Mouse (Mus musculus) stomach, postnatal 0 days (tissue): Measurements from ENCODE around the gene Smu1. TPM values are rescaled to one million over a fixed set of nuclear protein-coding genes. Genes with fewer than 3 reads are reported as not detected.

Source experiments
- ATAC-seq: fragments of 200-750 bp; cut with Nextera tagmentation; 2 replicates; pipeline ENCODE4 v1.8.0; 2017; ENCODE audit not compliant: low FRiP score, low TSS enrichment
- DNase-seq: peaks from one replicate; pipeline ENCODE4 v3.0.0-alpha.2; 2016; ENCODE audit warnings: low spot score
- H3K27ac ChIP-seq: fragments of 300-500 bp; sonication (generic); replicated peaks from 2 replicates; pipeline ENCODE4 v1.5.1; 2014; ENCODE audit warnings: mild to moderate bottlenecking, control low read depth
- H3K27me3 ChIP-seq: fragments of 300-500 bp; sonication (generic); 2 replicates; pipeline ENCODE4 v1.6.1; 2014; ENCODE audit warnings: low read length; ENCODE audit not compliant: control insufficient read depth, insufficient read depth
- H3K36me3 ChIP-seq: fragments of 300-500 bp; sonication (generic); 2 replicates; pipeline ENCODE4 v1.6.1; 2014; ENCODE audit warnings: low read length, mixed read lengths; ENCODE audit not compliant: control insufficient read depth, insufficient read depth
- H3K4me1 ChIP-seq: fragments of 300-500 bp; sonication (generic); replicated peaks from 2 replicates; pipeline ENCODE4 v1.6.1; 2014; ENCODE audit warnings: antibody characterized with exemption; ENCODE audit not compliant: control insufficient read depth, insufficient read depth
- H3K4me2 ChIP-seq: fragments of 300-500 bp; sonication (generic); replicated peaks from 2 replicates; pipeline ENCODE4 v1.6.1; 2014; ENCODE audit warnings: low read depth, mild to moderate bottlenecking, control low read depth, moderate library complexity
- H3K4me3 ChIP-seq: fragments of 300-500 bp; sonication (generic); 2 replicates; pipeline ENCODE4 v1.5.1; 2014; ENCODE audit warnings: low read depth, low read length, control low read depth
- H3K9ac ChIP-seq: fragments of 300-500 bp; sonication (generic); 2 replicates; pipeline ENCODE4 v1.6.1; 2014; ENCODE audit warnings: mild to moderate bottlenecking, low read length, control low read depth, mixed read lengths
- H3K9me3 ChIP-seq: fragments of 300-500 bp; sonication (generic); 2 replicates; pipeline ENCODE4 v1.6.1; 2016; ENCODE audit warnings: low read length; ENCODE audit not compliant: control insufficient read depth
- CTCF ChIP-seq: IDR thresholded peaks from 2 replicates; pipeline ENCODE4 v1.5.1; 2016; ENCODE audit warnings: antibody characterized with exemption, low read depth, mild to moderate bottlenecking, moderate library complexity
- EP300 ChIP-seq: optimal IDR thresholded peaks from 2 replicates; pipeline ENCODE3; 2016; ENCODE audit warnings: antibody characterized with exemption
- WGBS: fragments of 180-500 bp; shearing (Covaris S2); extraction: QIAGEN DNeasy Blood & Tissue Kit; methylation state at CpG from one replicate; pipeline ENCODE4 v1.1.7; 2014; 5-methylcytosine and 5-hydroxymethylcytosine counted together
- polyA plus RNA-seq: library from polyadenylated mRNA; unstranded; fragments of >200 nt; fragmentation: Nextera tagmentation; extraction: Ambion mirVana; gene quantifications from 2 replicates; pipeline ENCODE4 v1.2.1, GENCODE M21; 2015

Smu1 gene
- polyA plus RNA-seq, 1 experiment from 2014 or later, result 79.9 TPM

DNA sequence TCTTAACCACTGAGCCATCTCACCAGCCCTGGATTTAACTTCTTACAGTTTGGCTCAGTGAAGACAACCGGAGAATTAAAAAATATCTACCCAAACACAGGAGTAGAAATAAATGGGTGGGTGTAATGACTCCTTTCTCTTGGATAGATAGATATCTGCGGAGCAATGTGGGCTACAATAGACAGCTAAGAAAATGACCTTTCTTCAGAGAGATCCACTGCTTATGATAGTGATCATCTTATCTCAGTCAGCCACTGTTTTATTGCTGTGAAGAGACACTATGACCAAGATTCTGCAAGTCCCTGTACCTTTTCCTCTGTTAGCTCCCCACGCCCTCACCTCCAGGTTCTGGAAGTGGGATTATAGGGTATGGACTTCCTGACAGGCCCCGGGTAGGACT is 25.3 kb upstream of the Smu1 start:
- no peak for DNase-seq
- no peak for ATAC-seq
- WGBS, result 90% methylated on average over 4 of the region's 4 CpGs
- Histone ChIP-seq H3K4me3 (no peak overlapping the region), H3K4me2 (no peak overlapping the region), H3K36me3 (no peaks in the 10 kb centered on the region), H3K27ac (no peak overlapping the region), H3K4me1 (no peaks in the 10 kb centered on the region), H3K27me3 (no peaks in the 10 kb centered on the region), H3K9ac (no peak overlapping the region), H3K9me3 (no peaks in the 10 kb centered on the region)
- no peak for TF ChIP-seq EP300
- no peak for TF ChIP-seq CTCF

DNA sequence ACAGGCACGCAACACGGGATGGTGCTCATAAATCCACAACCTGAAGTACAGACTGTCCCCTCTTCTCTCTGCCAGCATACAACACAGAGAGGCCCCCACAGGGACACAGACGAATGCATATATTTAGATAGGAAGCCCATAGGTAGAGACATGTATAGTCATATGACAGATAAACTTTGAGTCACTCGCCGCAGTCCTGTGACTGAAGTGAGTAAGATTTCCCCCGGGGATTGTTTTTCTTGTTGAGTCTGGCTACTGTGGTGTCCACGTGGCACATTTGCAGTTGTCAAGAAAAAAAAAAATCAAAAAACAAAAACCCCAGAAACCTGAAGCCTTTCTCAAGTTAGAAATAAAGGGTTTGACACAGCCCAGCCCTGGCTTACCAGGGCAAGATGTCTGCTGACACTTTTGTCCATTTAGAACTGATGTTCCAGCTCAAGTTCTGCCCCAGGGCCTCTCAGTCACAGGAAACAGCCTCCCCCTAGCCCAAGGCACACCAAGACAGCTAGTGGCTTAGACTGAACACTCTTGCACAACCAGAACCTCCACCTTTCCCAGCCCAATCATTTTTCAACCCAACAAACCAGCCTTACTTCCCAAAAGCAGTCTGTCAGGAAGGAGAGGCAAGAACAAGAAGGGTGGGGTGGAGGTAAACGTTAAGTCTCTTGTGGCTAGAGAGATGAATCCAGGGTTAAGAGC is 24.2 kb upstream of the Smu1 start:
- DNase-seq, result no peak
- Histone ChIP-seq H3K4me3 (no peak overlapping the region), H3K27ac (peak overlapping the region; percentile 45; the same call in 1 of the 2 replicates), H3K9me3 (no peaks in the 10 kb centered on the region), H3K4me2 (no peak overlapping the region), H3K36me3 (no peaks in the 10 kb centered on the region), H3K9ac (no peak overlapping the region), H3K4me1 (no peaks in the 10 kb centered on the region), H3K27me3 (no peaks in the 10 kb centered on the region)
- no peak for TF ChIP-seq EP300
- no peak for TF ChIP-seq CTCF
- WGBS, result 28% methylated on average over 8 of the region's 8 CpGs
- ATAC-seq, result no peak

DNA sequence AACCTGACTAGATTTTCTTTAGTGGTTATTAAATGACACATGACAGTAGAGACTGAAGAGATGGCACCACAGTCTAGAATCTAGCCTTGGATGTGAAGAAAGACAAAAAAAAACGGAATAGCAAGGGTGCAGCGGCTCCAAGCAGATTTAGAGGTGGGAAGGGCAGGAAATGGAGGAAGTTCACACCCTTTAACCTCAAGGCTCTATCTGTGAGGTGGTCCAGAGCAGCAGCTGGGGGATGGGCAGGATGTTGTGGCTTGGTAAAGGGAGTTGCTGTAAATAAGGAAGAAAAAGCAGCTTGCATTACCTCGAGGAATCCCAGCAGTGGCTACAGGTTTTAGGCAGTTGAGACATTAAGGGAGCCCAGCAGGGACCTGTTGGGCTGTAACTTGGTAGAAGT is 23.4 kb upstream of the Smu1 start:
- ATAC-seq (no peak), DNase-seq (no peak)
- Histone ChIP-seq H3K36me3 (no peaks in the 10 kb centered on the region), H3K9ac (no peak overlapping the region), H3K27me3 (no peaks in the 10 kb centered on the region), H3K4me1 (no peaks in the 10 kb centered on the region), H3K4me3 (no peak overlapping the region), H3K4me2 (no peak overlapping the region), H3K9me3 (no peaks in the 10 kb centered on the region), H3K27ac (no peak overlapping the region)
- TF ChIP-seq EP300, result no peak
- no peak for TF ChIP-seq CTCF
- WGBS, result 27% methylated on average over 3 of the region's 3 CpGs

DNA sequence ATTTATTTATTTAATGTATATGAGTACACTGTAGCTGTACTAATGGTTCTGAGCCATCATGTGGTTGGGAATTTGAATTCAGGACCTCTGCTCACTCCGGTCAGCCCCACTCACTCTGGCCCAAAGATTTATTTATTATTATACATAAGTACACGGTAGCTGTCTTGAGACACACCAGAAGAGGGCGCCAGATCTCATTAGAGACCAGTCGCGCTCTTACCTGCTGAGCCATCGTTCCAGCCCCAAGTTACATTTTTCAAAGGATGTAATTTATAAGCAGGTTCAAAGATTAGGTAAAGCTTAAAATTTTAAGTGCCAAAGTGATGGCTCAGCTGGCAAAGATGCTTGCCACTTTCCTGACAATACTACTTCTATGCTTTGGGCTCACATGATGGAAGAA is 20.9 kb upstream of the Smu1 start:
- no peak overlapping the region for H3K27ac ChIP-seq
- H3K4me2 ChIP-seq, result no peak overlapping the region
- DNase-seq, result no peak
- 78% methylated on average over 6 of the region's 6 CpGs for WGBS
- no peak overlapping the region for H3K9ac ChIP-seq
- H3K27me3 ChIP-seq, result no peaks in the 10 kb centered on the region
- H3K4me1 ChIP-seq, result peaks cover 6% of the 10 kb centered on the region; the same call in 1 of the 2 replicates
- H3K36me3 ChIP-seq, result no peaks in the 10 kb centered on the region
- H3K9me3 ChIP-seq, result no peaks in the 10 kb centered on the region
- no peak overlapping the region for H3K4me3 ChIP-seq
- no peak for ATAC-seq
- peak; percentile 48 for TF ChIP-seq CTCF
- TF ChIP-seq EP300, result no peak

DNA sequence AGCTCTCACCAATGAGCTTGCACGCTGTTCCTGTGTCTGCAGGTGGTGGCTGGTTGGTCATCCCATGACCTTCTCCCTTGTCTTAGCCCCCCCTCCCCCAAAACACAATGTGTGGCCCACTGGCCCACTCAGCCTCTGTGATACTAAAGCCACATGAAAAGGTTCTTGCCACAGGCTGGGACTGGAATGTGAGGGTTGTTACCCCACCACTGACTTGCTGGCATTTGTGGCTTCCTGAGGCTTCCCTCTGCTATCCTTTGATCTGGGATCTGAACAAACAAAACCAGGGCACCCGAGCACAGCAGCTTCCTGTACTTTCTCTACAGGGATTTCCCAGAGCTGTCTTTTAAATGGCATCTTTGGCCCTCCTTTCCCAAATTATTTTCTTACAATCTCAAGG is 19.4 kb upstream of the Smu1 start:
- no peaks in the 10 kb centered on the region for H3K27me3 ChIP-seq
- H3K36me3 ChIP-seq, result no peaks in the 10 kb centered on the region
- H3K4me2 ChIP-seq, result no peak overlapping the region
- no peak overlapping the region for H3K27ac ChIP-seq
- no peak overlapping the region for H3K9ac ChIP-seq
- H3K4me1 ChIP-seq, result peaks cover 6% of the 10 kb centered on the region; the same call in 1 of the 2 replicates
- DNase-seq (no peak), ATAC-seq (no peak)
- no peak overlapping the region for H3K4me3 ChIP-seq
- H3K9me3 ChIP-seq, result no peaks in the 10 kb centered on the region
- WGBS, result 46% methylated on average over 2 of the region's 2 CpGs
- no peak for TF ChIP-seq CTCF
- no peak for TF ChIP-seq EP300

DNA sequence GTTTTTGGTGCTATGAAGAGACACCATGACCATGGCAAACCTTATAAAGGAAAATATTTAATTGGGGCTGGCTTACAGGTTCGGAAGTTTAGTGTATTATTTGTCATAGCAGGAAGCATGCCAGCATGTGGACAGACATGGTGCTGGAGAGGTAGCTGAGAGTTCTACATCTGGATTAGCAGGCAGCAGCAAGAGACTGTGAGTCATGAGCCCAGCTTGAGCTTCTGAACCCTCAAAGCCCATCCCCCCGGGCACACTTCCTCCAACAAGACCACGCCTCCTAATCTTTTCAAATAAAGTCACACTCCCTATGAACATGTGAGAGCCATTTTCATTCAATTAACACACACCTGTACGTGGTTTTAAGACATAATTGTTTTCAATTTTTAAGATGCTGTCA is 18.7 kb upstream of the Smu1 start:
- H3K27me3 ChIP-seq, result no peaks in the 10 kb centered on the region
- H3K4me2 ChIP-seq, result no peak overlapping the region
- 0 out of 2 replicates have a peak overlapping the region, but pooled peaks have one; percentile 30 for H3K27ac ChIP-seq
- 0 out of 2 replicates have a peak, but pooled peaks have one; percentile 11 for ATAC-seq
- peaks cover 6% of the 10 kb centered on the region; the same call in 1 of the 2 replicates for H3K4me1 ChIP-seq
- TF ChIP-seq CTCF (no peak), EP300 (no peak)
- no peaks in the 10 kb centered on the region for H3K36me3 ChIP-seq
- peak; percentile 57 for DNase-seq
- H3K9me3 ChIP-seq, result no peaks in the 10 kb centered on the region
- WGBS, result 48% methylated on average over 4 of the region's 4 CpGs
- no peak overlapping the region for H3K4me3 ChIP-seq
- no peak overlapping the region for H3K9ac ChIP-seq
